Mouse (Mus musculus) myocyte (in vitro differentiated cells): ENCODE measurements at regions not wholly inside any gene's neighbourhood (a gene's known extent, or its start where the extent isn't known, plus 50 kb on each side); places are given as distances from the start of the nearest gene placed in this dataset.
"Not testable (repeated sequence)": the region's sequence is repeated elsewhere in the genome, so short reads cannot be mapped to it uniquely, and the experiment has no call there.

Experiments
- CEBPB ChIP-seq: IDR thresholded peaks from 2 replicates; pipeline ENCODE4 v1.6.1; 2011; ENCODE audit warnings: mild to moderate bottlenecking, moderate library complexity; ENCODE audit not compliant: poor library complexity, insufficient read depth, severe bottlenecking
- E2F4 ChIP-seq: IDR thresholded peaks from one replicate; pipeline ENCODE4 v1.6.1; 2011; ENCODE audit warnings: mild to moderate bottlenecking, control low read depth, moderate library complexity; ENCODE audit not compliant: insufficient read depth
- MAX ChIP-seq: IDR thresholded peaks from one replicate; pipeline ENCODE4 v1.6.1; 2011; ENCODE audit warnings: low read depth, mild to moderate bottlenecking, control low read depth
- MYOG ChIP-seq, 3 experiments: IDR thresholded peaks; one replicate each; pipeline ENCODE4 v1.6.1; 2011; ENCODE audit warnings: control low read depth in 2 of 3, low read depth in 2 of 3, mild to moderate bottlenecking in 2 of 3; ENCODE audit not compliant: insufficient read length in 2 of 3, control insufficient read depth in 1 of 3, insufficient read depth in 1 of 3
- POLR2A ChIP-seq: IDR thresholded peaks from one replicate; pipeline ENCODE4 v1.6.1; 2011; ENCODE audit warnings: low read depth, mild to moderate bottlenecking, control low read depth, moderate library complexity; ENCODE audit not compliant: insufficient read length
- POLR2AphosphoS2 ChIP-seq: IDR thresholded peaks from one replicate; pipeline ENCODE4 v1.6.1; 2011; ENCODE audit warnings: low read depth, control low read depth; ENCODE audit not compliant: insufficient read length
- REST ChIP-seq: IDR thresholded peaks from one replicate; pipeline ENCODE4 v1.6.1; 2011; ENCODE audit warnings: mild to moderate bottlenecking, control low read depth, moderate library complexity; ENCODE audit not compliant: insufficient read depth, insufficient read length
- SRF ChIP-seq: IDR thresholded peaks from one replicate; pipeline ENCODE4 v1.6.1; 2011; ENCODE audit warnings: low read depth; ENCODE audit not compliant: control insufficient read depth, insufficient read length
- TCF12 ChIP-seq: IDR thresholded peaks from one replicate; pipeline ENCODE4 v1.6.1; 2011; ENCODE audit warnings: mild to moderate bottlenecking, control low read depth; ENCODE audit not compliant: poor library complexity, insufficient read depth, severe bottlenecking
- USF1 ChIP-seq: IDR thresholded peaks from one replicate; pipeline ENCODE4 v1.6.1; 2011; ENCODE audit warnings: low read depth, mild to moderate bottlenecking, control low read depth, moderate library complexity

DNA sequence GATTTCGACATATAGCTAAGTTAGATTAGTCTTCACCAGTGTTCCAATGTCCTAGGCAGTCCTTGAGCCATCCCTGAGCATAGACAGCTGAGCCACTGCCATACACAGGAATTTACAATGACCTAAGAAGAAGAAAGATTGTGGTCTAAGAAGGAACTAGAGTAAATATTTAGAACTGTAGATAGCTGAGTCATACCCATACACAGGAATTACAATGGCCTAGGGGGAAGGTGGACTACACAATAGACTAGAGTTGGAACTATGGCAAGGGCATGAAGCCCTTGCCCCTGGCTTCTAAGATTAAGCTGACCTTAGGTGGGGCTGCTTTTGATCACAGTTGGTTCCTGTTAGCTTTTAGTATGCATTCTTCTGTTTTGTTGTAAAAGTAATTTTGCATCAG, 173.0 kb downstream of the Impad1 start:
- not testable (repeated sequence) for TF ChIP-seq POLR2A; USF1; MAX; MYOG (IDR thresholded peaks at IDR 0.05; ENCODE audit: control insufficient read depth in 1 of 3, insufficient read depth in 1 of 3, insufficient read length in 2 of 3, low read depth in 2 of 3); CEBPB; E2F4; SRF; REST; TCF12; POLR2AphosphoS2
